Mouse (Mus musculus) forebrain, embryonic 11.5 days (tissue): ENCODE results near the gene Hormad2. TPM values are rescaled to one million over a fixed set of nuclear protein-coding genes. Genes with fewer than 3 reads are reported as not detected.

Experiments
- ATAC-seq: fragments of 200-750 bp; cut with Nextera tagmentation; replicated peaks from 2 replicates; pipeline ENCODE4 v1.8.0; 2017; ENCODE audit warnings: moderate TSS enrichment; ENCODE audit not compliant: low FRiP score
- DNase-seq: peaks from one replicate; pipeline ENCODE4 v3.0.0-alpha.2; 2017; ENCODE audit warnings: low spot score
- H3K27ac ChIP-seq: fragments of 300-500 bp; sonication (generic); 2 replicates; pipeline ENCODE4 v1.5.1; 2014; ENCODE audit warnings: low read depth, low read length
- H3K27me3 ChIP-seq: fragments of 300-500 bp; sonication (generic); 2 replicates; pipeline ENCODE4 v1.6.1; 2014; ENCODE audit warnings: mild to moderate bottlenecking, low read length, mixed read lengths; ENCODE audit not compliant: control insufficient read depth, insufficient read depth
- H3K36me3 ChIP-seq: fragments of 300-500 bp; sonication (generic); 2 replicates; pipeline ENCODE4 v1.6.1; 2014; ENCODE audit warnings: mild to moderate bottlenecking, low read length, moderate library complexity, mixed read lengths; ENCODE audit not compliant: control insufficient read depth, insufficient read depth
- H3K4me1 ChIP-seq: fragments of 300-500 bp; sonication (generic); replicated peaks from 2 replicates; pipeline ENCODE4 v1.6.1; 2014; ENCODE audit warnings: low read length, mixed read lengths; ENCODE audit not compliant: control insufficient read depth, insufficient read depth
- H3K4me2 ChIP-seq: fragments of 300-500 bp; sonication (generic); 2 replicates; pipeline ENCODE4 v1.6.1; 2014; ENCODE audit warnings: low read depth, mild to moderate bottlenecking, low read length, moderate library complexity, mixed read lengths; ENCODE audit not compliant: severe bottlenecking
- H3K4me3 ChIP-seq: fragments of 300-500 bp; sonication (generic); 2 replicates; pipeline ENCODE4 v1.5.1; 2014; ENCODE audit warnings: low read depth, low read length
- H3K9ac ChIP-seq: fragments of 300-500 bp; sonication (generic); 2 replicates; pipeline ENCODE4 v1.6.1; 2014; ENCODE audit warnings: low read length
- H3K9me3 ChIP-seq: fragments of 300-500 bp; sonication (generic); 2 replicates; pipeline ENCODE4 v1.6.1; 2016; ENCODE audit warnings: low read length, mixed read lengths; ENCODE audit not compliant: control insufficient read depth
- WGBS: fragments of 180-500 bp; shearing (Covaris S2); extraction: QIAGEN DNeasy Blood & Tissue Kit; methylation state at CpG from one replicate; pipeline ENCODE4 v1.1.7; 2014; 5-methylcytosine and 5-hydroxymethylcytosine counted together
- polyA plus RNA-seq: library from polyadenylated mRNA; unstranded; fragments of >200 nt; fragmentation: Nextera tagmentation; extraction: Ambion mirVana; gene quantifications from 2 replicates; pipeline ENCODE4 v1.2.1, GENCODE M21; 2014

The Hormad2 gene
- polyA plus RNA-seq, 1 experiment from 2014 or later = 0.57 TPM

- Histone ChIP-seq H3K27me3 (no peaks in the 10 kb centered on the region), H3K36me3 (no peaks in the 10 kb centered on the region), H3K4me1 (no peaks in the 10 kb centered on the region), H3K4me3 (no peak overlapping the region), H3K27ac (no peak overlapping the region), H3K4me2 (no peak overlapping the region), H3K9me3 (no peaks in the 10 kb centered on the region), H3K9ac (no peak overlapping the region)
- no peak for DNase-seq
- no peak for ATAC-seq
- 65% methylated on average over 11 of the region's 11 CpGs for WGBS
These were observed 117.4 kb downstream of the Hormad2 start for GRCm38 (mm10) chr11:4323481-4323880.

GRCm38 (mm10) chr11:4322943-4323342 lies 118.0 kb downstream of the Hormad2 start:
- H3K4me3 ChIP-seq = no peak overlapping the region
- 44% methylated on average over 6 of the region's 6 CpGs for WGBS
- H3K27me3 ChIP-seq = no peaks in the 10 kb centered on the region
- no peak overlapping the region for H3K9ac ChIP-seq
- H3K4me2 ChIP-seq = no peak overlapping the region
- DNase-seq = no peak
- no peak for ATAC-seq
- no peaks in the 10 kb centered on the region for H3K9me3 ChIP-seq
- no peaks in the 10 kb centered on the region for H3K4me1 ChIP-seq
- H3K27ac ChIP-seq = no peak overlapping the region
- no peaks in the 10 kb centered on the region for H3K36me3 ChIP-seq

GRCm38 (mm10) chr11:4320876-4321275 lies 120.0 kb downstream of the Hormad2 start:
- H3K9ac ChIP-seq = no peak overlapping the region
- ATAC-seq = no peak
- WGBS = 59% methylated on average over 4 of the region's 4 CpGs
- H3K9me3 ChIP-seq = no peaks in the 10 kb centered on the region
- H3K4me3 ChIP-seq = no peak overlapping the region
- no peak overlapping the region for H3K27ac ChIP-seq
- H3K4me1 ChIP-seq = no peaks in the 10 kb centered on the region
- no peaks in the 10 kb centered on the region for H3K36me3 ChIP-seq
- DNase-seq = no peak
- H3K4me2 ChIP-seq = no peak overlapping the region
- H3K27me3 ChIP-seq = no peaks in the 10 kb centered on the region

- no peak overlapping the region for H3K4me3 ChIP-seq
- DNase-seq = no peak
- H3K4me2 ChIP-seq = no peak overlapping the region
- H3K27me3 ChIP-seq = no peaks in the 10 kb centered on the region
- H3K9me3 ChIP-seq = no peaks in the 10 kb centered on the region
- H3K9ac ChIP-seq = no peak overlapping the region
- WGBS = 91% methylated on average over 14 of the region's 14 CpGs
- ATAC-seq = no peak
- no peaks in the 10 kb centered on the region for H3K36me3 ChIP-seq
- H3K4me1 ChIP-seq = no peaks in the 10 kb centered on the region
- no peak overlapping the region for H3K27ac ChIP-seq
These were observed 121.5 kb downstream of the Hormad2 start for GRCm38 (mm10) chr11:4319212-4319955.

- Histone ChIP-seq H3K4me3 (no peak overlapping the region), H3K27me3 (no peaks in the 10 kb centered on the region), H3K4me2 (no peak overlapping the region), H3K36me3 (no peaks in the 10 kb centered on the region), H3K27ac (no peak overlapping the region), H3K9me3 (no peaks in the 10 kb centered on the region), H3K4me1 (no peaks in the 10 kb centered on the region), H3K9ac (no peak overlapping the region)
- ATAC-seq (no peak), DNase-seq (no peak)
- WGBS = 89% methylated on average over 3 of the region's 3 CpGs
These were observed 122.9 kb downstream of the Hormad2 start for GRCm38 (mm10) chr11:4318011-4318410.

GRCm38 (mm10) chr11:4317287-4317686 lies 123.6 kb downstream of the Hormad2 start:
- no peak overlapping the region for H3K4me2 ChIP-seq
- ATAC-seq (no peak), DNase-seq (no peak)
- no peak overlapping the region for H3K4me3 ChIP-seq
- H3K4me1 ChIP-seq = no peaks in the 10 kb centered on the region
- H3K9me3 ChIP-seq = no peaks in the 10 kb centered on the region
- 77% methylated on average over 5 of the region's 5 CpGs for WGBS
- H3K27ac ChIP-seq = no peak overlapping the region
- H3K36me3 ChIP-seq = no peaks in the 10 kb centered on the region
- H3K9ac ChIP-seq = no peak overlapping the region
- H3K27me3 ChIP-seq = no peaks in the 10 kb centered on the region

GRCm38 (mm10) chr11:4312180-4312579 lies 128.7 kb downstream of the Hormad2 start:
- no peak for ATAC-seq
- no peaks in the 10 kb centered on the region for H3K27me3 ChIP-seq

GRCm38 (mm10) chr11:4310324-4310723 lies 130.6 kb downstream of the Hormad2 start:
- ATAC-seq (no peak), DNase-seq (no peak)
- Histone ChIP-seq H3K27me3 (no peaks in the 10 kb centered on the region), H3K36me3 (no peaks in the 10 kb centered on the region), H3K4me3 (no peak overlapping the region), H3K4me2 (no peak overlapping the region), H3K9me3 (no peaks in the 10 kb centered on the region), H3K4me1 (0 out of 2 replicates have a peak, but pooled peaks cover 2% of the 10 kb centered on the region), H3K27ac (no peak overlapping the region), H3K9ac (no peak overlapping the region)
- 89% methylated on average over 4 of the region's 4 CpGs for WGBS

More at GRCm38 (mm10) chr11:4312180-4312579, 128.7 kb downstream of the Hormad2 start:
- whole genome bisulfite sequencing = 86% methylated on average over 4 of the region's 4 CpGs
- H3K4me3 ChIP-seq = no peak overlapping the region
- no peak for DNase-seq
- H3K9ac ChIP-seq = no peak overlapping the region
- H3K4me2 ChIP-seq = no peak overlapping the region
- 0 out of 2 replicates have a peak, but pooled peaks cover 2% of the 10 kb centered on the region for H3K4me1 ChIP-seq
- H3K36me3 ChIP-seq = no peaks in the 10 kb centered on the region
- no peak overlapping the region for H3K27ac ChIP-seq
- H3K9me3 ChIP-seq = no peaks in the 10 kb centered on the region

- Histone ChIP-seq H3K4me1 (0 out of 2 replicates have a peak, but pooled peaks cover 2% of the 10 kb centered on the region), H3K4me3 (no peak overlapping the region), H3K9me3 (no peaks in the 10 kb centered on the region), H3K27me3 (no peaks in the 10 kb centered on the region), H3K27ac (no peak overlapping the region), H3K4me2 (no peak overlapping the region), H3K36me3 (no peaks in the 10 kb centered on the region), H3K9ac (no peak overlapping the region)
- WGBS = 88% methylated on average over 4 of the region's 4 CpGs
- DNase-seq (no peak), ATAC-seq (no peak)
These were observed 131.3 kb downstream of the Hormad2 start for GRCm38 (mm10) chr11:4309613-4310012.
